Mouse (Mus musculus) cerebellum, postnatal 25 days (tissue): ENCODE measurements around the gene Gpx4.
A peak's percentile ranks its signal among the peaks of the same experiment; 100 is the strongest.

Experiments
- DNase-seq, 2 experiments: peaks; one replicate each; pipeline ENCODE4 v3.0.0; 2021; ENCODE audit warnings: mixed read lengths in 2 of 2

Gpx4 gene

GRCm38 (mm10) chr10:80047041-80047565, at the start of gene Gpx4:
Gene Gpx4, plus strand, starts transcription at chr10:80047166.
- DNase-seq = no peak

DNA sequence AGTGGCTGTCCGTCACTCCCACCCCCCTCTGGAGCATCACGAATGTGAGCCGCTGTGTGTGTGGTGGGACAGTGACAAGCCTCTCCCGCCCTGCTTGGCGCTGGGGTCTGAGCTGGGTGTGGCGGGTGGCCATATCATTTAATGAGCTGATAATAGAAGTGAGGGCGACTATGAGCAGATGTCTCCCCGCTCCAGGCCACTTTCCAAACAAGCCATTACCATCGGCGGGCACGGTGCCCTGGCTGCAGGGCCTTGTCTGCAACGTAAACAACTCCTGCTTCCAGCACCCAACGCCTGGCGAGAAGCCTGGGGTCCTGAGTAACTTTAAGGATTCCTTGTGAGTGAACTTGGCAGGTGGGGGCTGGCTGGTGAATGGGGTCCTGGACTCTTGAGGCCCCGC, 49.1 kb upstream of the Gpx4 start:
- peak; percentile 70 to 80 for DNase-seq

DNA sequence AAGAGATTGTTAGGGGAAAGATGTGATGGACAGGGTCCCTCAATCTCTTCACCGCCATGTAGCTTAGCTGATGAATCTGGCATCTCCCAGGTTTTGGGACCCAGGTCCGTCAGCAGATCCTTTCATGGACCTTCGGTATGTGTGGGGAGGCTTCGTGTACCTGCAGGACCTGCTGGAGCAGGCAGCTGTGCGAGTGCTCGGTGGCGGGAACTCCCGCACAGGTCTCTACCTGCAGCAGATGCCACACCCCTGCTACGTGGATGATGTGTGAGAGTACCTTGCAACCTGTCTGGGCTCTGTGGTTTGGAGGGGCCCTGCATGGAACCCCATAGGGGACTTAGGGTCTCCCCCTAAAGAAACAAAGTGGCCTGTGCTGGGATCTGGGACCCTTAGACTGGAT, 45.0 kb upstream of the Gpx4 start:
- no peak for DNase-seq

GRCm38 (mm10) chr10:80002829-80003228, 44.1 kb upstream of the Gpx4 start:
- DNase-seq = peak in 1 of 2 experiments; percentile 33

- no peak for DNase-seq
Observed at GRCm38 (mm10) chr10:80003374-80004232, 43.4 kb upstream of the Gpx4 start.

DNA sequence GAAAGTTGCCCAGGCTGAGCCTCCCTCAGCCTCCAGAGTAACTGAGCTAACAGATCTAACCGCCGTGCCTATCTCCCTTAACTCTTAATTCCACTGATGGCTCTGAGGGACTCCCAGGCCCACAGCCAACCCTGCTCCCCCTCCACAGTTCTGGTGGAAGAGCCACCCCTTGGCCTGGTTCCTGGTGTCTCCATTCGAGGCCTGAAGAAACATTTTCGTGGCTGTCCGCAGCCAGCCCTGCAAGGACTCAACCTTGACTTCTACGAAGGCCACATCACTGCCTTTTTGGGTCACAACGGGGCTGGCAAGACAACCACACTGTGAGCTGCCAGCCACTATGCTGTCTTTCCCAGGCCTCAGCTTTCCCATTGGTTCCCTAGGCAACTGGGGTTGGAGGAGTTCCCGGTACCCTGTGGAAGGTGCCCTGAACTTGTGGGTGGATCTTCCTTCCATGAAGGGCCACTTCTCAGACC, 42.7 kb upstream of the Gpx4 start:
- no peak for DNase-seq

- DNase-seq = no peak
Observed at GRCm38 (mm10) chr10:80011740-80012139, 35.2 kb upstream of the Gpx4 start.

DNA sequence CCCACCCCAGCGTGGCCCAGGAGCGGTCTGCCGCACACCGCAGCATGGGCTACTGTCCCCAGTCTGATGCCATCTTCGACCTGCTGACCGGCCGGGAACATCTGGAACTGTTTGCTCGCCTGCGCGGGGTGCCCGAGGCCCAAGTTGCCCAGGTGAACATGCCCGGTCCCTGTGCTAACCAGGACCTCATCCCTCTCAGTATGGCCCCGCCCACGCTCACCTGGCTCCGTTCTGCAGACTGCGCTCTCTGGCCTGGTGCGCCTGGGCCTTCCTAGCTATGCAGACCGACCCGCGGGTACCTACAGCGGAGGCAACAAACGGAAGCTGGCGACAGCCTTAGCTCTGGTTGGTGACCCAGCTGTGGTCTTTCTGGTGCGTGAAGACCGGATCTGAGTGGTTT, 33.4 kb upstream of the Gpx4 start:
- no peak for DNase-seq

- DNase-seq = no peak
Observed at GRCm38 (mm10) chr10:80014484-80015290, 32.3 kb upstream of the Gpx4 start.

GRCm38 (mm10) chr10:80015583-80015982, 31.4 kb upstream of the Gpx4 start:
- DNase-seq = no peak

- no peak for DNase-seq
Observed at GRCm38 (mm10) chr10:80016511-80016910, 30.5 kb upstream of the Gpx4 start, which contains the start of gene Arhgap45. Gene Arhgap45, plus strand, starts transcription at chr10:80016653.

GRCm38 (mm10) chr10:80016931-80017330, 30.0 kb upstream of the Gpx4 start:
- no peak for DNase-seq

DNA sequence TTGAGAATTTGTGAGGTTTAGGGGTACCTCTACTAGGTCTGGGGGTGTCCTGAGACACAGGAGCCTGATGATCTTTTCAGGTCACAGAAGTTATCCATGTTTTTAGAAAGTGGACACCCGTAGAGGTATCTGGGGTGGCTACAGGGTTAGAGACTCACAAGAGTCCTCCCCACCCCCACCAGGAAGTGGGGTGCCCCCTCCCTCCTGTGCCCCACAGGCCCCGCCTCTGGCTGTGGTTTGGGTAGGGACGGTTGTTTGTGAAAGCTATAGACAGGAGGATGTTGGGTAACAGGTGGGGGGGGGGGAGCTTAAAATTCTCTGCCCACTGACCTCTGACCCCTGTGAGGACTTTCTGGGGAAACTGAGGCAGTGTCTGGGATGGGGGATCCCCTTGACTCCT, 29.6 kb upstream of the Gpx4 start:
- no peak for DNase-seq

GRCm38 (mm10) chr10:80017771-80018170, 29.2 kb upstream of the Gpx4 start:
- DNase-seq = no peak

GRCm38 (mm10) chr10:80018739-80019297, 28.1 kb upstream of the Gpx4 start:
- DNase-seq = no peak

GRCm38 (mm10) chr10:80019471-80020131, 27.4 kb upstream of the Gpx4 start:
- no peak for DNase-seq

DNA sequence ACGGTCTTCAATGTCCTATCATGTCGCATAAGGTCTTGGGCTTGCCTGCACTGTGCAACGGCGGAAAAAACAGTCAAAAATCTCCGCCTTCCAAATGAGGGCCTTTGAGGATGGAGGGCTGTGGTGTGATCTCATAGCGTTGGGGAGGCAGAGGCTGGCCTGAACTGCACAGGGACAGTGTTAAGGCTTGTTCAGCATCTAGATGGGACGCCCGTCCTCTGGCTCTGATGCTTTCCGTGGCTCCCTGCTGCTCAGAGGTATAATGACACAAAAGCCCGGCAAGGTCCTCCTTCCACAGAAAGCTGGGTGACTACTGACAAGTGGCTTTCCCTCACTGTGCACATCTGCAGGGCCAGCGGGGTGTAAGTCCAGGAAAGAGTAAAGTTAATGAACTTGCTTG, 26.8 kb upstream of the Gpx4 start:
- DNase-seq = no peak

DNA sequence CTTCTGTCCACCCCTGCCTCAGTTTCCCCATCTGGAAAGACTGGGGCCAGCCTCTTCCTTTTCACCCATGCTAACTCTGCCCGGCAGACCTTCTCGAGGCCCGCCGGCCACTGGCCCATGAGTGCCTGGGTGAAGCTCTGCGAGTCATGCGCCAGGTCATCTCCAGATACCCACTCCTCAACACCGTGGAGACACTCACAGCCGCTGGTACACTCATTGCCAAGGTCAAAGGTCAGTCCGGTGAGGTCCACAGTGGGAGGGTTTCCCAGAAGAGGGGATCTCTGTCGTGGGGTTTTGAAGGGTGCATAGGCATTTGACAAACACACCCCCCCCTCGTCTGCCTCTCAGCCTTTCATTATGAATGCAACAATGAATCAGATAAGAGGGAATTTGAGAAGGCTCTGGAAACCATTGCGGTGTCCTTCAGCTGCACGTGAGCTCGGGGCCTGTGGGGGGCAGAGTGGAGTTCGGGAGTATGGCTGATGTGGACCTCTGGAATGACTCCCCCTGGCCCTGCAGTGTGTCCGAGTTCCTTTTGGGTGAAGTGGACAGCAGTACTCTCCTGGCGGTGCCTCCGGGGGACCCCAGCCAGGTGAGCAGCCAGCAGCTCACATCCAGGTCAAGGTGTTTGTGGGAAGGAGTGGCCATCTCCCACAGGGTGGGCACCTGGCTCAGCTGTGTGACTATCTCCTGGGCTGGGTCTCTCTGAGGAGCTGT, 26.2 kb upstream of the Gpx4 start:
- DNase-seq = no peak

DNA sequence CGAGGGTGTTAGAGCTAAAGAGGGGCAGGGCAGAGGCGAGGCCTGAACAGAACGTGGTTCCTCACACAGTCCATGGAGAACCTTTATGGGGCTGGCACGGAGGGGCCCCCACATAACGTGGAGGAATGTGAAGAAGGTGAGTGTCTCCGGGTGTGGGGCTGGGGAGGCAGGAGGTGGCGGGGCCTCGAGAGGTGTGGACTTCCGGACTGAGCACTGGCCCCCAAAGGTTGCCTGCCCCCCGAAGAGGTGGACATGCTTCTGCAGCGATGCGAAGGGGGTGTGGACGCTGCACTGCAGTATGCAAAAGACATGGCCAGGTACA, 25.7 kb upstream of the Gpx4 start:
- DNase-seq = no peak

GRCm38 (mm10) chr10:80022164-80022563, 24.8 kb upstream of the Gpx4 start:
- no peak for DNase-seq

DNA sequence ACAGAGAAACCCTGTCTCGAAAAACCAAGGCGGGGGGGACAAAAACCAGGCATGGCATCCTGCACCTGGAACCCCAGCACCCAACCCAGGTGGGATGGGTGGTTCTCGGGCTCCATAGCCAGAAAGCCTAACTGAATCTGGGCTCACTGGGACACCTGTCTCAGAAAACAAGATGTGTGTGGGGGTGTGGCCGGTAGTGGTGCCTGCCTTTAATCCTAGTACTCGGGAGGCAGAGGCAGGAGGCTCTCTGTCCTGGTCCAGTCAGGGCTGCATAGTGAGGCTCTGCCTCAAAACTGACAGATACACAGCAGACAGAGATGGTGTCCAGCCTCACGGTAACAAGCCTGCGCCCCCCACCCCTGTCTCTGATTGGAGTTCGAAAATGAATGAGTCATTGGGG, 24.2 kb upstream of the Gpx4 start:
- no peak for DNase-seq

GRCm38 (mm10) chr10:80023758-80024157, 23.2 kb upstream of the Gpx4 start:
- no peak for DNase-seq
